Mouse (Mus musculus): ENCODE results near the gene Hnrnpf. TPM values are rescaled to one million over a fixed set of nuclear protein-coding genes. Genes with fewer than 3 reads are reported as not detected.

The Hnrnpf gene
- total RNA-seq, 2 experiments from 2014 or later: 445 to 477 TPM

DNA sequence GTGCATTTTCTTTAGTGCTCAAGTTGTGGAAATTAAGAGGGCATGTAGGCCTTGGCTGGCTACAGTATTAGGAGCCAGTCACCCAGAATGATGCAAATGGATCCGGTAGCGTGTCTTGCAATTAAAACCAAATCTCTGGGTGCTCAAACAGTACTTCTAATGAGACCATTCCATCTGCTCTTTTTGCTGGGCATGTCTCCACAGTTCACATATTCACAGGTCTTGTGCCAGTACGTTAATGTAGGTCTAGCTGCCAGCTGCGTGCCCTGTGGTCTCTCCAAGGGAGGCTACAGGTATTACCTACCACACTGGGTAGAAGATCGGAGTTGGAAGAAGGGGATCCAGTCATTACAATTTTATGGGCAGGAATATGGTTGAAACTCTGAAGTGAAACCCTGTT lies 17.9 kb downstream of the Hnrnpf start:
- no peak for DNase-seq (ENCODE audit: low spot score in 2 of 2)

DNA sequence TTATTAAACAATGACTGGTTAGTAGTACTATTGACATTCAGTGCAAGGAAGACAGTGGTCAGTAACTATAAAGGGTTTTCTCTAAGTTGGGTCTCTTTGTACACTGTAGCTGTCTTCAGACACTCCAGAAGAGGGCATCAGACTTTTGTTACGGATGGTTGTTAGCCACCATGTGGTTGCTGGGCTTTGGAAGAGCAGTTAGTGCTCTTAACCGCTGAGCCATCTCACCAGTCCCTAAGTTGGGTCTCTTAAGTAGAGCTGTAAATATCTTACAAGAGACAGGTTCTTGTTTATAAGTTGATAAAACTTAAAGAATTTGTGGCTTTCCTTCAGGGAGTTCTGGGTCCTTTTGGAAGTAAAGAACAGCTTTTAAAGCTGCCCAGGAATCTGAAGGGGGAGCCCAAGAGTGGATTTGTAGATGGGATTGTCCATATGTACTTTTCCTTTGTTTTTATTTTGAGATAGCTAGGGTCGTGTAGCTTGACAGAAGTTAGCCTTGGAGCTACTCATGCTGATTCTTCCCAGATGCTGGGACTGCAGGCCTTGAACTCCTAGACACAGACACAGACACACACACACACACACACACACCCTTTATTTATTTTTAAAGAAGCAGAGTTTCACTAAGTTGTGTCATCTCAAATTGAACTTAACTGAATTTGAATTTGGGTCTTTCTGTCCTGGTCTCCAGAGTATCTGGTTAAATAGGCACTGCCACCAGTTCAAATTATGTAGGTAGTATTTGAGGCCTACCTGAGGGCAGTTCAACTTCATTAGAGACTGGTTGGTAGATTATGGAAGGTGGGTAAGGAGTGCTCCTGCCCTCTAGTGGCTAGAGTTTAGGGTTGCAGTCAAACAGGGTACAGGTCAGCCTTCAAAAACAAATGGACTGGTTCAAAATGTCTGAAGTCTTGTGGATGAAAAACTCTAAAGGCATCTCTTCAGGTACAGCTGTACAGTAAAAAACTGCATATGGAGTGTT lies 20.8 kb downstream of the Hnrnpf start:
- no peak for DNase-seq (ENCODE audit: low spot score in 2 of 2)

DNA sequence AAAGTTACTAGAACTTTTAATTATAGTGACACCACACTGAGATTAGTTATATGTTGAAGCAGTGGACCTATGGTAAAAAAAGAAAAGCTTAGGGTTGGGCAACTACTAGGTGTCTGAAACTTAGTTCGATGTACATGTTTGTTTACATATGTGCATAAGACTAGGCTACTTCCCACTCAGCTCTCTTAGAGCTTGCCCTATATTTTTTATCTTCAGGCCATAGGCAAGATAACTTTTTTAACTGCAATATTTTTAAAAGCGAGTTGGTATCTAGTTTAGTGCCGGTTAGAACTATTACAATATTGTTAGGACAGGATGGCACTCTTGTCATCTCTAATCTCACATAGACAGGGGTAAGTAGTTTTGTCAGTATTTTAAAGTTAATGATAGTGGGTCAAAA lies 21.9 kb downstream of the Hnrnpf start:
- DNase-seq (ENCODE audit: low spot score in 2 of 2): no peak

DNA sequence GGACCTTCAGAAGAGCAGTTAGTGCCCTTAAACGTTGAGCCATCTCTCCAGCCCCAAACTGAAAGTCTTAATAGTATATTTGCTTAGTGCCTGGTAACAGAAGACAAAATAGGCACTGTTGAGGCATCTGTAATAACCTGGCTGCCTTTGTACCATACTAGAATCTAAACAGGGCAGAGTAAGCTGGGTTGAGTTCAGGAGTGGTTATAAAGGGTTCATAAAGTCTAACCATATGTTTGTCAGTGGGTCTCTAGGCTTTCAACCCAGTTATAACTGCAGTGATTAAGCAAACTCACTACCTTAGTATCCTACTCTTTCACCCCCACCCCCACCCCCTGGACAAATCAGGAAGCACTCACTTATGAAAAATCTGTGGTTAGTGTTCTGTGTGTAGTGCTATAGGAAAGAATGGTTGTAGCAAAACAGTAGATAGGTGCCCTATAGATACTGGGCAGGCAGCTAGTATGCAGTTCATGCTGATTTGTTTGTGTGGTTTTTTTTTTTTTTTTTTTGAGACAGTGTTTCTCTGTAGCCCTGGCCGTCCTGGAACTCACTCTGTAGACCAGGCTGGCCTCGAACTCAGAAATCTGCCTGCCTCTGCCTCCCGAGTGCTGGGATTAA lies 26.9 kb downstream of the Hnrnpf start:
- no peak for DNase-seq (ENCODE audit: low spot score in 2 of 2)

DNA sequence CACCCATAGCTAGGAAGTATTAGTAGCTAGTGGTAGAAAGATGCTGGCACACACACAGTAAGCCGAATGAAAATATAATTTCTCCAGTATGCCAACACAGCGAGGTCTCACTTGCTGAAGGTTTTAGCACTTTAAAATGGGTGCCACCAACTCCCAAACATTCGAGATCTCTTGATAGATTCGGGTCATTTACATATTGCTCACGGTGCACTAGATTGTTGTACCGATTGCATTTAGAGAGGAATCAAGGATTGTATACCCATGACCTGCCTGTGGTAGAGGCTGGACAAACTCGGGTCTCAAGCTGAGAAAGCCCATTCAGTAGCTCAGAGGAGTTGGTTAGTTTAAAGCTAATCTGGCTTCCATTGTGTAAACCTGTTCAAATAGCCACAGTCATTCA lies 27.8 kb downstream of the Hnrnpf start:
- DNase-seq (ENCODE audit: low spot score in 2 of 2): no peak

DNA sequence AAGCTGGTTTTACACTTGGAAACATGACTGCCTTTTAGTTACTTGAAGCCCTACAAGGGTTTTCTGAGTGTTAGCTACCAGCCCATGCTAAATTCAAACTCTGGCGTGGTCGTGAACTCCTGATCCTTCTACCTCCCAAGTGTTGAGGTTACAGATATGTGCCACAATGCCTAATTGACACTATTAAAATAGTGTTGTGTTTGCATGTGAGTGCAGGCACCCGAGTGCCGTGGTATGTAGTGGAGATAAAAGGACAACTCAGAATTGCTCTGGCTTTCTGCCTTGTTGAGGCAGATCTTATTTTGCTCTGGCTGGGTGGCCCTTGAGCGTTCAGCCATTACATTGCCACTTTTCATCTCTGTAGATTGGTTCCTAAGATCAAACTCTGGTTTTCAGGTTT lies 28.6 kb downstream of the Hnrnpf start:
- DNase-seq (ENCODE audit: low spot score in 2 of 2): no peak

DNA sequence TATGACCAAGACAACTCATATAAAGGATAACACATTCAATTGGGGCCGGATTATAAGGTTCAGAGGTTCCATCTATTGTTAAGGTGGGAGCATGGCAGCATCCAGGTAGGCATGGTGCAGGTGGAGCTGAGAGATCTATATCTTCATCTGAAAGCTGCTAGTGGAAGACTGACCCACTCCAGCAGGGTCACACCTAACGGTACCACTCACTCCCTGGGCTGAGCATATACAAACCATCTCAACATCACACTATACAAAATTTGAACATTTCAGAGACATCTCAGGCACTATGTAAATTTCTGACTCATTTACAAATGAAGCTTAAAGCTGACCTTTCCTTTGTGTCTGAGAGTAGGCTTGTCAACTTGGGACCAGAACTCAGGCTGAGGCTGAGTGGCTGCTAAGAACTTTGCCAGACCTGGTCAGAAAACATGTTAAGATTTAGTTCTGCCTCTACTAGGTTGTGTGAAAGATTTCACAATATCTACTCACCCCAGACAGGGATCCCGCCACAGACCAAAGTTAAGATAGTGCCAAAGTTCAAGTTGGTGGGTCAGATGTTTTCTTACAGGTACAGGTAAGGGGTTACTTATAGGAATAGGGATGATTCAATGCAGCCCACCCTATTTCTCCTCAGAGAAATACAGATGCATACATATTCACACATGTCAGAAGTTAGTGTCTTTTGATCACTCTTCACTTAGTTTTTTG lies 30.0 kb downstream of the Hnrnpf start:
- no peak for DNase-seq (ENCODE audit: low spot score in 2 of 2)

DNA sequence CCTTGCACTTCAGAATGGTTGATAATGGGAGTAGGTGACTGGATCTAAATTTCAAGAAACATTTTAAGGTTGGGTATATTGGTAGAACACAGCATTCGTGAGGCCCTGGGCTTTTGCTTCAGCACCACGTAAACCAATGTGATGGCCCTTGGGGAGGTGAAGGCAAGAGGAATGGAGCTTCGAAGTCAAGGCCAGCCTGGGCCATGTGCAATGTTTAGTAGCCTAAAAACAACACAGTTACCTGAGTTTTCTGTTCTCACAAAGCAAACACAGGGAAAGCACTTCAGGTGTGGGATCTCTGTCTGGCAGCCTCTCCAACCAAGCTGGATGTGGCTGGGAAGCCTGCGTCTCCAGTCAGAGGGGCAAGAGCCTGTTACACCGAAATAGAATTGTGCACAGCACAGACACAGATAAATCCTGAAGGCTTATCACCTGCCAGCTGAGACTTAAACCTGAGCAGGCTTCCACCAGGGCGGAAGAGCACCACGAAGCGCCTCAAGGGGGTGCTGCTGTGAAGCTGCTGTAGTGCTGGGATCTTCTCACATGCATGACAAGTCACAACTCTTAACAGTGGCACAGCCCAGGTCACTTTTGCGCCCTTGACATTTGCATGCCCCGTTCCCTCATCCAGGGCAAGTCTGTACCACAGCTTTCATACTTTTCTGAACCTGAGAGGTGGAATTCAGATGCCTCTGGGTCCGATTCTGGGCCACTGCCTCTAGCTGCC lies 32.4 kb downstream of the Hnrnpf start:
- no peak for DNase-seq (ENCODE audit: low spot score in 2 of 2)

DNA sequence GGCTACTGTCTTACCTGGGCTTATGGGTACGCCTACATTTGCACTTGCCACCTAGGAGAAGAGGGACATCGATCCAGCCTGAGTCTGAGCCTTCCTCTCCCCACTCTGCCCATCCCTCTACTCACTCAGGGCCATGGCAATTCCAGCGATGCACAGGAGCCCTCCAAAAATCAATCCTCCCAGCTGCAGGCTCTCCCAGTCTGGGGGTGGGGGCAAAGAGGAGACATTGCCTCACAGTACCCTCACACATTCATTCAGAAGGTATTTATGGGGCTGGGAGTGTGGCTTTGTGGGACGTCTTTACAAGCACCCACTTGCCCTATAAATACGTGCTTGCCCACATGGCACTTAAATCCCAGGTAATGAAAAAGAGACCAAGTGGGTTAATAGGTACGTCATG lies 34.2 kb downstream of the Hnrnpf start:
- DNase-seq (ENCODE audit: low spot score in 2 of 2): no peak

DNA sequence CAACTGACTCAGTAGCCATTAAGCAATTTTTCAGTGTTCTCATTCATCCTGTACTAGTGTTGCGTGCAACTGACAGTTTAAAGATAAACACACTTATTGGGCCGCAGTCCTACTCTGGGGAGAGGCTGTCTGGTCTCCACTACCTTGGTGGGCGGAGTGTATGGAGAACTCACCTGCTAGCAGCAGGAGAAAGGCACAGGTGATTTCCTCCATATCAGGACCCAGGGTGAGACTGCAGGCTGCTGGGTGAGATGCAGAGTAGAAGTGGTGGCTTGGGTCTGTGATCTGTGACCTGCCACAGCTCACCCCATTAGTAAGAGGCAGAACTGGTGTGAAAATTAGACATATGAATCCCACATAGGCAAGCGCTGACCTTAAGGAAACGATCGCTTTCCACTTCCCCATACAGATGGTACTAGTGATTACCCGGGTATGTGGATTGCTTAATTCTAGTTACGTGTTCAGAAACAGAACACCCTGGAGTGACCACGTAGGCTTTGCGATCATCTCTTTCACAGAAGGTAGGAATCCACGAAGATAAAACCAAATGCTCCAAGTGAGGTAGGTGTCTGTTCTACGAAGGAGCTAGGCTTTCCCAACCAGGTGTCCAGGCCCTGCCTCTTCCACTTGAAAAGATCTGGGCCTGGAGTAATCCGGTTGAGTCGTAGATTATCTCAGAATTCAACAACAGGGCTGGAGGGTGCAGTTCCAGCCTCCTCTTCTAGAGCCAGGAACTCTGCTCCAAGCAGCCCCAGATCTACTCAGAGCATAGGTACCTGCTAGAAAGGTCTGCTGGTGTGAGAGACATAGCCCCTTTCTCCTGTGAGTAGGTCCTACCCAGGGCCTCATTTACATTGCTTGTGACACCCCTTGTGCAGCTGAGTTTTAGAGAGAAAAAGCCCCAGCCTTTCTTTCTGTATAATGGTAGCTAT lies 35.8 kb downstream of the Hnrnpf start:
- DNase-seq (ENCODE audit: low spot score in 2 of 2): no peak

DNA sequence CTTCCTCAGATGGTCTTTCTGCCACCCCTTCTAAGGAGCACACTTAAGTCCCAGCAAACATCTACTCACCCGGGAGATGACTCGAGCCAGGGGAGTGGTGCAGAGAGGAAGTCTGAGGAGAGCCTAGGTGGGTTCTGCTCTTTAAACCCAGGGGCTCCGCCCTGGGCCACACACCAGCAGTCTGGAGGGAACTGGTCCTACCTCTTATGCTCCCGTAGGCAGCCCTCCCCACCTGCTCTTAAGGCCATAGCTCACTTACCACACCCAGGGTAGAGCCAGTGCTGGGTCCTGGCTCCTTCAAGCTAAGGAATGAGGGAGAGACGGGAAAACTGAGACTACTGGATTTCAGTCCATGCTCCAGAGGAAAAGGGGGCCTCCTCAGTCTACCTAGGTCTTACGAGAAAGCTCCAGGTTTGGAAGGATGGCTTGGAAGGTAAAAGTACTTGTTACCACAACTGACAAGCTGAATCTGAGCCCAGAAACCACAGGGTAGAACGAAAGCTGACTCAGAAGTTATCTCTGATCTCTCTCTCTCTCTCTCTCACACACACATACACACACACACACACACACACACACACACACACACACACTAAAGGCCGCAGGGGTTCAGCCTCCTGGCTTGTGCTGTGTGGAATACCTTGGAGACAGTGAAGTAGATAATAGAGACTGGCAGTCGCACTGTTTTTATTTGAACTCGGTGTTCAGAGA lies 37.3 kb downstream of the Hnrnpf start, which contains the start of gene Fxyd4:
Gene Fxyd4 (minus strand): TSS at position 471 of the 711 bp plus-strand sequence.
- DNase-seq (ENCODE audit: low spot score in 2 of 2): no peak

DNA sequence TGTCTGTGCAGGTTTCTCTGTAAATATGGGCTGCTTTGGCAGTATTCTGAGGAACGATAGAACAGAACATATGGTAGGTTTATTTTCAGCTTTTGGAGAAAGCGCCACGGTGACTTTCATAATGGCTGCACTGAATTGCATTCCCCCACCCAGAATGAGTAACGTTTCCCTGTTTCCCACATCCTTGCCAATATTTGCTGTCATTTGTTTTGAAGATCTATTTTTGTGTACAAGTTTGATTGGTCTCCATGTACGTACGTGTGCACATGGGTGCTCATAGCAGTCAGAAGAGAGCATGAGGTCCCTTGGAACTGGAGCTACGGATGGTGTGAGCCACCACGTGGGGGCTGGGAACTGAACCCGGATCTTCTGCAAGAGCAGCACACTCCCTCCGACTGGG lies 38.8 kb downstream of the Hnrnpf start:
- no peak for DNase-seq (ENCODE audit: low spot score in 2 of 2)

DNA sequence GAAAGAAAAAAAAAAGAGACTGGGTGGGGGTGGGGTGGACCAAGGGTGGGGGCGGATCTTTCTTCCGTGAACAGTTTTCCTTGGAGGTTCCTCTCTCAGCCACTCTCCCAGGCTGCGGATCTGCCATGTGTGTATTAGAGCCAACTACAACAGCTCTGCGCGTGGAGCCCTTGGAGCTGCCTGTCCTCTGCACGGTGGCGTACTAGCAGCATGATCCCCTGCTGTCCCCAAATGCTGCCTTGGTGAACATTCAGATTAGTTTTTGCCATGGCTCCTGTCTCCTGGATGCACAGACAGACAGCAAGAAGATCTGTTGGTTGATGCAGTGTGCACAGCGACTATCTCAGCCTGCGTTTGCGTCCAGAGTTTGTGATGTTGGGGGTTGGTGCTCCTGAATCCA lies 42.6 kb downstream of the Hnrnpf start:
- no peak for DNase-seq (ENCODE audit: low spot score in 2 of 2)

DNA sequence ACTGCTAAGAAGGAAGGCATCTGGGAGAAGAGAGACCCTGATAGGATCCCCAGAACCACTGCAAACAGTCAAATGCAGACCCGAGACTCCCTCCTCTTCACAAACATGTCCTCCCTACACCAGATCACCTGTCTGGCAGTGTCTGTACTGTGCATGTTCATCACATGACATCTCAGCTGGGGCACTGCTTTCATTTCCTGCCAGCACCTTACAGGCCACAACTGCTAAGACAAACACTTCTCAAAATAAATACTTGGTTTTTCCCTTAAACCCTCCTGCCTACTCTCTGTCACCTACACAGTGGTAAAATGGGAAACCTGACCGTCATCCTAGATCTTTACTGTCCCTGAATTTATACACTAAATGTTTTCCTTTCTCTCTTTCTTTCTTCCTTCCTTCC lies 43.8 kb downstream of the Hnrnpf start:
- DNase-seq (ENCODE audit: low spot score in 2 of 2): no peak

DNA sequence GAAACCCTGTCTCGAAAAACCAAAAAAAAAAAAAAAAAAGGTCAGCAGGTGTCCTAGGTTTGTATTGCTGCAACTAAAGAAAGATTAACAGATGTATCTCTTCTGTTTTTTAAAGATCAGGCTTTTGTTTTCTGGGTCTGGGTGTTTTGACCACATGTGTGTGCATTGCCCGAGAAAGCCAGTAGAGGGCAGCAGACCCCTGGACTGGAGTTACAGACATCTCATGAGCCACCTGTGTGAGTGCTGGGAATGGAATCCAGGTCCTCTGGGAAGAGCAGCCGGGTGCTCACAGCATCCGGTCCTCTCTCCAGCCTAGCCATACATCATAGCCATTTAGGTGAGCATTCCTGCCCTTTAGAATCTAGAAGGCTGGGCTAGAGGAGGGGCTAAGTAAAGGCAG lies 52.2 kb downstream of the Hnrnpf start:
- no peak for DNase-seq (ENCODE audit: low spot score in 2 of 2)

DNA sequence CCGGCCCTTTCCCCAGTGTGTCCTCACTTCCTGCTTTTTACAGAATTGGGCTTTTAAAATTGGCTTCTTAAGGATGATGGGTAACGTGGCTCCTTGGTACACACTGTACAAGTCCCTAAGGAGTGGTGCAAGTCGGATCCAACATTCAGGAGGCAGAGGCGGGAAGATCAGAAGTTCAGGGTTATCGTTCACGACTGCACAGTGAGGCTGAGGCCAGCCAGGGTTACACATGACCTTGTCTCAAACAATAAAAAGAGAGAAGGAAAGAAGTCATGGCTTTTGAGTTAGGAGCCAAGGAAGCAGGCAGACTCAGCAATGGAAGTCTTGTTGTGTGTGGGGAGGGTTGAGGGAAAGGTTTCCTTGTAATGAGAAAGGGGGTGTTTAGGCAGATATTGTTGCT lies 56.0 kb downstream of the Hnrnpf start:
- DNase-seq (ENCODE audit: low spot score in 2 of 2): no peak

DNA sequence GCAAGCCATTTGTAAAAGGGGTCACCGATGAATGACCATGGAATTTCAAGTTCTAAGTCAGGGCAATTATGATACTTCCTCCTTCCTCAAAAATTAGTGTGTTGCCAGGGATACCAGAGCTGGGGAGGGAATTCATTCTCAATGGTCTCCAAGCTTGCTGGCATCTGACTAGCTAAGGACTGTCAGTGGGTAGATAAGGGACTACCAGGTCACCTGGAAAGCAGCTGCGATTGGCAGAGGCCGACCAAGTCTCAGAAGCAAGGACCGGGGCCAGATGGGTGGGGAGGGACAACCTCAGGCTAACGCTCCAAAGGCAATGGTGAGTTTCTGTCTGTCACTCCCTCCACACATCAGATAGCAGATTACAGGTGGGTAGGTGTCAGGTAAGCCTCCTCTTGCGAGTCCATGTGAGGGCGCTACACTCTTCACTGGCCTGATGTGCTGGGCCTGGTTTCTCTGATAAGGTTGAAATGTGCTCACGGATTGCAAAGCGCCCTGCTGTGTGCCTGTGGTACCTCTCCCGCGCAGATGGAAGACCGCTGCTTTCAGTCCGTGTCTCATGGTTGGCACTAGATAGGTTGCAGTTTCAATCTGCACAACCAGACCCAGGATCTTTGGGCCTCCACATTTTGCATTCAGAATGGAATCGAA lies 56.9 kb downstream of the Hnrnpf start:
- DNase-seq (ENCODE audit: low spot score in 2 of 2): no peak

DNA sequence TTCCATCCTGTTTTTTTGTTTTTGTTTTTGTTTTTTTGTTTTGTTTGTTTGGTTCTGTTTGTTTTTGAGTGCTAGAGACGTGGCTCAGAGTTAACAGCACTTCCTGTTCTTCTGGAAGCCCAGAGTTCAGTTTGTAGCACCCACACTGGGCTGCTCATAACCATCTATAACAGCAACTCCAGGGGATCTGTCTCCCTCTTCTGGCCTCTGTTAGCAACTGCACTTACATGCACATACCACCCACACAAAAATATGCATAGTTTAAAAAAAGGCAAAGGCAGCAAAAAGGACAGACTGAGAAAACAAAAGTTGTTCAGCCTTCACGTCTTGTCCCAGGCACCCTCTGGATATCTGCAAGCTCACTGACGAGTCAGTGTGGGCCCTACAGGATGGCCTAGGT lies 63.1 kb downstream of the Hnrnpf start:
- no peak for DNase-seq (ENCODE audit: low spot score in 2 of 2)

DNA sequence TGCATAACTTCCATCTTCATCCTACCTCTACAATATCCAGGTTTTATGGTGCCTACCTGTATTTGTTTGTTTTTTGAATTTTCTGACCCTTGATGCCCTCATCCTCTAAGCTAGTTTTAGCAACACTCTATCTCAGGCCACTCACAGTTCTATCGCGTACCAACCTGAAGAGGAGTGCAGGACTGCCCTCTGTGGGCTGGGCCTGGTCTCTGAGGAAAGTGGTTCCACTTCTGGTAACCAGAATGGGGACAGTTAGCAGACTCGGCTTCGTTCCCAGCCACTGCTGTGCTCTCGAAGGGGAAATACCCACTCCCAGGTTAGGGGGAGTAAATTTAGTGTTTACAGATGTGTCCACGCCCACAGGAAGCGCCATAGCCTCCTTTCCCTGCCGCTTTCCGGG lies 66.6 kb downstream of the Hnrnpf start:
- no peak for DNase-seq (ENCODE audit: low spot score in 2 of 2)

All from adrenal gland, postnatal 4 days (tissue).